Mouse (Mus musculus): ENCODE measurements around the gene Kdm4b. TPM values are rescaled to one million over a fixed set of nuclear protein-coding genes. Genes with fewer than 3 reads are reported as not detected.
A peak's percentile ranks its signal among the peaks of the same experiment; 100 is the strongest.

The Kdm4b gene
- polyA plus RNA-seq, 1 experiment from 2014 or later, result 24.1 TPM

- Histone ChIP-seq H3K4me2 (ENCODE audit: low read length) (peak overlapping the region; percentile 90), H3K4me3 (ENCODE audit: control insufficient read depth in 1 of 2, insufficient read depth in 1 of 2, low read depth in 1 of 2, low read length in 2 of 2) (no peak overlapping the region), H3K27ac (replicated peaks in 1 of 2; ENCODE audit: control insufficient read depth in 1 of 2, insufficient read depth in 1 of 2, low read depth in 2 of 2, low read length in 2 of 2) (peak overlapping the region; percentile 73 to 97; a peak in 3 of 4 replicates), H3K9ac (ENCODE audit: low read length) (peak overlapping the region; percentile 66), H3K36me3 (ENCODE audit: control insufficient read depth, insufficient read depth, low read length) (peaks cover 2% of the 10 kb centered on the region), H3K9me3 (ENCODE audit: control insufficient read depth, low read length) (no peaks in the 10 kb centered on the region), H3K4me1 (ENCODE audit: control insufficient read depth in 2 of 2, insufficient read depth in 2 of 2, low read length in 2 of 2) (peaks cover 20 to 30% of the 10 kb centered on the region in 2 experiments), H3K27me3 (ENCODE audit: control insufficient read depth, insufficient read depth, low read length) (no peaks in the 10 kb centered on the region)
- no peak for ATAC-seq (ENCODE audit: insufficient number of reproducible peaks, insufficient read depth, low FRiP score, low read depth)
- 73% methylated on average over 7 of the region's 7 CpGs for WGBS
Measured at GRCm38 (mm10) chr17:56291826-56292475, 33.9 kb upstream of the Kdm4b start.

GRCm38 (mm10) chr17:56292531-56293222, 33.2 kb upstream of the Kdm4b start, which contains the start of gene Plin3:
Plin3 (minus strand) TSS chr17:56292873.
- no peak within 1 kb of the TSS for H3K4me3 ChIP-seq (ENCODE audit: control insufficient read depth in 1 of 2, insufficient read depth in 1 of 2, low read depth in 1 of 2, low read length in 2 of 2)
- peak within 1 kb of the TSS; percentile 90; the same call in 1 of the 2 replicates for H3K4me2 ChIP-seq (ENCODE audit: low read length)
- peaks cover 16 to 28% of the 10 kb centered on the region in 2 experiments for H3K4me1 ChIP-seq (ENCODE audit: control insufficient read depth in 2 of 2, insufficient read depth in 2 of 2, low read length in 2 of 2)
- H3K27ac ChIP-seq (replicated peaks in 1 of 2; ENCODE audit: control insufficient read depth in 1 of 2, insufficient read depth in 1 of 2, low read depth in 2 of 2, low read length in 2 of 2), result peak within 1 kb of the TSS in 1 of 2 experiments; percentile 97; a peak in 3 of 4 replicates
- ATAC-seq (ENCODE audit: insufficient number of reproducible peaks, insufficient read depth, low FRiP score, low read depth), result no peak
- 90% methylated on average over 4 of the region's 4 CpGs for WGBS
- peak within 1 kb of the TSS; percentile 66; the same call in 1 of the 2 replicates for H3K9ac ChIP-seq (ENCODE audit: low read length)
- no peaks in the 10 kb centered on the region for H3K27me3 ChIP-seq (ENCODE audit: control insufficient read depth, insufficient read depth, low read length)
- no peaks in the 10 kb centered on the region for H3K9me3 ChIP-seq (ENCODE audit: control insufficient read depth, low read length)
- no peaks in the 10 kb centered on the region for H3K36me3 ChIP-seq (ENCODE audit: control insufficient read depth, insufficient read depth, low read length)

- 58% methylated on average over 1 of the region's 1 CpGs for WGBS
- no peaks in the 10 kb centered on the region for H3K27me3 ChIP-seq (ENCODE audit: control insufficient read depth, insufficient read depth, low read length)
- ATAC-seq (ENCODE audit: insufficient number of reproducible peaks, insufficient read depth, low FRiP score, low read depth), result no peak
- no peaks in the 10 kb centered on the region for H3K9me3 ChIP-seq (ENCODE audit: control insufficient read depth, low read length)
- H3K4me1 ChIP-seq (ENCODE audit: control insufficient read depth in 2 of 2, insufficient read depth in 2 of 2, low read length in 2 of 2), result peaks cover 11 to 22% of the 10 kb centered on the region in 2 experiments
- no peaks in the 10 kb centered on the region for H3K36me3 ChIP-seq (ENCODE audit: control insufficient read depth, insufficient read depth, low read length)
- no peak overlapping the region for H3K4me2 ChIP-seq (ENCODE audit: low read length)
- no peak overlapping the region for H3K4me3 ChIP-seq (ENCODE audit: control insufficient read depth in 1 of 2, insufficient read depth in 1 of 2, low read depth in 1 of 2, low read length in 2 of 2)
- H3K27ac ChIP-seq (replicated peaks in 1 of 2; ENCODE audit: control insufficient read depth in 1 of 2, insufficient read depth in 1 of 2, low read depth in 2 of 2, low read length in 2 of 2), result no peak overlapping the region
- no peak overlapping the region for H3K9ac ChIP-seq (ENCODE audit: low read length)
Measured at GRCm38 (mm10) chr17:56293291-56293690, 32.6 kb upstream of the Kdm4b start.

- Histone ChIP-seq H3K36me3 (ENCODE audit: control insufficient read depth, insufficient read depth, low read length) (no peaks in the 10 kb centered on the region), H3K27me3 (ENCODE audit: control insufficient read depth, insufficient read depth, low read length) (no peaks in the 10 kb centered on the region), H3K4me3 (ENCODE audit: control insufficient read depth in 1 of 2, insufficient read depth in 1 of 2, low read depth in 1 of 2, low read length in 2 of 2) (no peak overlapping the region), H3K9ac (ENCODE audit: low read length) (no peak overlapping the region), H3K4me2 (ENCODE audit: low read length) (no peak overlapping the region), H3K4me1 (ENCODE audit: control insufficient read depth in 2 of 2, insufficient read depth in 2 of 2, low read length in 2 of 2) (peaks cover 11 to 13% of the 10 kb centered on the region in 2 experiments), H3K27ac (replicated peaks in 1 of 2; ENCODE audit: control insufficient read depth in 1 of 2, insufficient read depth in 1 of 2, low read depth in 2 of 2, low read length in 2 of 2) (no peak overlapping the region), H3K9me3 (ENCODE audit: control insufficient read depth, low read length) (no peaks in the 10 kb centered on the region)
- WGBS, result 86% methylated on average over 19 of the region's 19 CpGs
- no peak for ATAC-seq (ENCODE audit: insufficient number of reproducible peaks, insufficient read depth, low FRiP score, low read depth)
Measured at GRCm38 (mm10) chr17:56294241-56294640, 31.6 kb upstream of the Kdm4b start.

GRCm38 (mm10) chr17:56296201-56296600, 29.7 kb upstream of the Kdm4b start:
- no peak overlapping the region for H3K9ac ChIP-seq (ENCODE audit: low read length)

GRCm38 (mm10) chr17:56298238-56298637, 27.6 kb upstream of the Kdm4b start:
- Histone ChIP-seq H3K9me3 (ENCODE audit: control insufficient read depth, low read length) (no peaks in the 10 kb centered on the region), H3K36me3 (ENCODE audit: control insufficient read depth, insufficient read depth, low read length) (no peaks in the 10 kb centered on the region), H3K4me2 (ENCODE audit: low read length) (no peak overlapping the region), H3K27ac (replicated peaks in 1 of 2; ENCODE audit: control insufficient read depth in 1 of 2, insufficient read depth in 1 of 2, low read depth in 2 of 2, low read length in 2 of 2) (no peak overlapping the region), H3K4me1 (ENCODE audit: control insufficient read depth in 2 of 2, insufficient read depth in 2 of 2, low read length in 2 of 2) (peaks cover 8 to 10% of the 10 kb centered on the region in 2 experiments), H3K4me3 (ENCODE audit: control insufficient read depth in 1 of 2, insufficient read depth in 1 of 2, low read depth in 1 of 2, low read length in 2 of 2) (no peak overlapping the region), H3K27me3 (ENCODE audit: control insufficient read depth, insufficient read depth, low read length) (no peaks in the 10 kb centered on the region), H3K9ac (ENCODE audit: low read length) (no peak overlapping the region)
- ATAC-seq (ENCODE audit: insufficient number of reproducible peaks, insufficient read depth, low FRiP score, low read depth), result no peak
- WGBS, result 94% methylated on average over 1 of the region's 1 CpGs

More at GRCm38 (mm10) chr17:56296201-56296600, 29.7 kb upstream of the Kdm4b start:
- Histone ChIP-seq H3K9me3 (ENCODE audit: control insufficient read depth, low read length) (no peaks in the 10 kb centered on the region), H3K27ac (replicated peaks in 1 of 2; ENCODE audit: control insufficient read depth in 1 of 2, insufficient read depth in 1 of 2, low read depth in 2 of 2, low read length in 2 of 2) (no peak overlapping the region), H3K4me2 (ENCODE audit: low read length) (no peak overlapping the region), H3K36me3 (ENCODE audit: control insufficient read depth, insufficient read depth, low read length) (no peaks in the 10 kb centered on the region), H3K4me1 (ENCODE audit: control insufficient read depth in 2 of 2, insufficient read depth in 2 of 2, low read length in 2 of 2) (peaks cover 3 to 4% of the 10 kb centered on the region in 2 experiments; a peak in 3 of 4 replicates), H3K4me3 (ENCODE audit: control insufficient read depth in 1 of 2, insufficient read depth in 1 of 2, low read depth in 1 of 2, low read length in 2 of 2) (no peak overlapping the region), H3K27me3 (ENCODE audit: control insufficient read depth, insufficient read depth, low read length) (no peaks in the 10 kb centered on the region)
- ATAC-seq (ENCODE audit: insufficient number of reproducible peaks, insufficient read depth, low FRiP score, low read depth), result no peak
- 63% methylated on average over 1 of the region's 1 CpGs for WGBS

- Histone ChIP-seq H3K4me2 (ENCODE audit: low read length) (no peak within 1 kb of the TSS), H3K9me3 (ENCODE audit: control insufficient read depth, low read length) (no peaks in the 10 kb centered on the region), H3K9ac (ENCODE audit: low read length) (no peak within 1 kb of the TSS), H3K4me3 (ENCODE audit: control insufficient read depth in 1 of 2, insufficient read depth in 1 of 2, low read depth in 1 of 2, low read length in 2 of 2) (no peak within 1 kb of the TSS), H3K36me3 (ENCODE audit: control insufficient read depth, insufficient read depth, low read length) (0 out of 2 replicates have a peak, but pooled peaks cover 4% of the 10 kb centered on the region), H3K4me1 (ENCODE audit: control insufficient read depth in 2 of 2, insufficient read depth in 2 of 2, low read length in 2 of 2) (peaks cover 13 to 19% of the 10 kb centered on the region in 2 experiments), H3K27ac (replicated peaks in 1 of 2; ENCODE audit: control insufficient read depth in 1 of 2, insufficient read depth in 1 of 2, low read depth in 2 of 2, low read length in 2 of 2) (no peak within 1 kb of the TSS), H3K27me3 (ENCODE audit: control insufficient read depth, insufficient read depth, low read length) (no peaks in the 10 kb centered on the region)
- 85% methylated on average over 9 of the region's 9 CpGs for WGBS
- no peak for ATAC-seq (ENCODE audit: insufficient number of reproducible peaks, insufficient read depth, low FRiP score, low read depth)
Measured at GRCm38 (mm10) chr17:56300186-56300585, 25.7 kb upstream of the Kdm4b start, which contains the start of gene Arrdc5. Arrdc5 (minus strand) TSS chr17:56300286.
